Mouse (Mus musculus) hindbrain, embryonic 11.5 days (tissue): ENCODE measurements around the gene Nsd2. TPM values are rescaled to one million over a fixed set of nuclear protein-coding genes. Genes with fewer than 3 reads are reported as not detected.

ENCODE experiments used
- polyA plus RNA-seq: library from polyadenylated mRNA; unstranded; fragments of >200 nt; fragmentation: Nextera tagmentation; extraction: Ambion mirVana; gene quantifications from 2 replicates; pipeline ENCODE4 v1.2.1, GENCODE M21; 2014

Nsd2 gene
- polyA plus RNA-seq, 1 experiment from 2014 or later, result 95.3 TPM

Other genes starting within 250 kb of the Nsd2 start
- 50.3 and 52.3 TPM in 2 replicates for gene Fam53a, start 191.1 kb upstream of the Nsd2 start, polyA plus RNA-seq
- 0.66 and 0.94 TPM in 2 replicates for gene Gm9903, start 190.8 kb upstream of the Nsd2 start, polyA plus RNA-seq
- gene Slbp, start 168.2 kb upstream of the Nsd2 start, polyA plus RNA-seq, result 257 and 262 TPM in 2 replicates
- gene Tacc3, start 162.6 kb upstream of the Nsd2 start, polyA plus RNA-seq, result 232 and 255 TPM in 2 replicates
- gene Tmem129, start 162.3 kb upstream of the Nsd2 start, polyA plus RNA-seq, result 37.2 and 39.0 TPM in 2 replicates
- 50.9 and 56.4 TPM in 2 replicates for gene Fgfr3, start 99.1 kb upstream of the Nsd2 start, polyA plus RNA-seq
- 40.2 and 44.9 TPM in 2 replicates for gene Letm1, start 37.9 kb upstream of the Nsd2 start, polyA plus RNA-seq
- gene Nelfa, start 115.7 kb downstream of the Nsd2 start, polyA plus RNA-seq, result 45.9 and 50.8 TPM in 2 replicates
- 236 and 250 TPM in 2 replicates for gene Gm1673, start 162.7 kb downstream of the Nsd2 start, polyA plus RNA-seq
- gene Nat8l, start 175.3 kb downstream of the Nsd2 start, polyA plus RNA-seq, result 1.2 and 1.4 TPM in 2 replicates